Mouse (Mus musculus) mouse trophoblast stem cell (cell line): Measurements from ENCODE around the gene Sec14l2.

ENCODE experiments used
- in situ Hi-C, 2 experiments: fragments of 300-500 bp; cut with MseI, MboI; formaldehyde crosslinking; loops; 2 replicates in 1 of 2; 3 replicates in 1 of 2; pipeline ENCODE4 v1.15.1; 2025

The Sec14l2 gene

GRCm38 (mm10) chr11:4122742-4123579 is at the start of gene Sec14l2:
Gene Sec14l2, minus strand, starts transcription at chr11:4123415.
- in situ Hi-C loops, result no loop called here

GRCm38 (mm10) chr11:4166467-4167090 is 43.4 kb upstream of the Sec14l2 start:
- in situ Hi-C loops, result no loop called here

GRCm38 (mm10) chr11:4164701-4165100 is 41.5 kb upstream of the Sec14l2 start:
- in situ Hi-C loops, result no loop called here

GRCm38 (mm10) chr11:4160758-4161480 is 37.7 kb upstream of the Sec14l2 start:
- in situ Hi-C loops, result no loop called here

GRCm38 (mm10) chr11:4159808-4160708 is 36.8 kb upstream of the Sec14l2 start, which contains the start of the genes Ccdc157 and Sf3a1:
Gene Ccdc157, minus strand, starts transcription at chr11:4160293.
Gene Sf3a1, plus strand, starts transcription at chr11:4160350.
- in situ Hi-C loops, result no loop called here

- in situ Hi-C loops, result no loop called here
These were observed 35.5 kb upstream of the Sec14l2 start for GRCm38 (mm10) chr11:4158676-4159075.

- in situ Hi-C loops, result no loop called here
These were observed 32.4 kb upstream of the Sec14l2 start for GRCm38 (mm10) chr11:4155641-4156040.

- in situ Hi-C loops, result no loop called here
These were observed 30.5 kb upstream of the Sec14l2 start for GRCm38 (mm10) chr11:4153694-4154093.

GRCm38 (mm10) chr11:4149886-4150285 is 26.7 kb upstream of the Sec14l2 start:
- in situ Hi-C loops, result no loop called here

GRCm38 (mm10) chr11:4148536-4149156 is 25.4 kb upstream of the Sec14l2 start:
- in situ Hi-C loops, result no loop called here

GRCm38 (mm10) chr11:4148120-4148519 is 24.9 kb upstream of the Sec14l2 start:
- in situ Hi-C loops, result no loop called here

GRCm38 (mm10) chr11:4147098-4147497 is 23.9 kb upstream of the Sec14l2 start:
- in situ Hi-C loops, result no loop called here

- in situ Hi-C loops, result no loop called here
These were observed 23.2 kb upstream of the Sec14l2 start for GRCm38 (mm10) chr11:4146381-4146780.

- in situ Hi-C loops, result no loop called here
These were observed 20.3 kb upstream of the Sec14l2 start for GRCm38 (mm10) chr11:4143281-4144062.

GRCm38 (mm10) chr11:4142352-4142751 is 19.1 kb upstream of the Sec14l2 start:
- in situ Hi-C loops, result no loop called here

GRCm38 (mm10) chr11:4141505-4141904 is 18.3 kb upstream of the Sec14l2 start:
- in situ Hi-C loops, result no loop called here

GRCm38 (mm10) chr11:4138964-4139363 is 15.7 kb upstream of the Sec14l2 start:
- in situ Hi-C loops, result no loop called here

GRCm38 (mm10) chr11:4134986-4135935 is 12.0 kb upstream of the Sec14l2 start, which contains the start of gene Rnf215:
Gene Rnf215, plus strand, starts transcription at chr11:4135202.
- in situ Hi-C loops, result loop anchor here in 1 of 2 experiments (5.0 kb wide), 1 partner anchor 82 kb away; the partner anchor contains the start of gene Castor1
